Mouse (Mus musculus) testis, postnatal 10 days (tissue): Measurements from ENCODE around the gene Agfg2.

Experiments
- DNase-seq: peaks from one replicate; pipeline ENCODE4 v3.0.0; 2021; ENCODE audit warnings: low spot score

Agfg2 gene

DNA sequence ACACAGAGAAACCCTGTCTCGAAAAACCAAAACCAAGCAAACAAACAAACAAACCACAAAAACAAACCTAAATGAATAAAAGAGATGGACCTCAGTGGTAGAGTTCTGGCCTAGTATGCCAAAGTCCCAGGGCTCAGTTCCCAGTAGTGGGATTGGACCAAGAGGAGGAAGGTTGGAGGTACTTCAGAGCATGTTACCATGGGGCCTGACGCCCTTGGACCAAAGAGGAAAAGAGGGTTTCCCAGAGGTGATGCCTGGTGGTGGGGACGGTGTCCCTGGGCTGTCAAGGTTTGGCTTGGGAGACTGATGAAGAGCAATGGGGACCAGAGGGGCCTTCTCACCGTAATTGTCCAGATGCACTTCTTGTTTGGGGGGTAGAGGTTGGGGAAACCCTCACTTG lies 74.5 kb downstream of the Agfg2 start:
- no peak for DNase-seq

GRCm38 (mm10) chr5:137609292-137609691 lies 75.2 kb downstream of the Agfg2 start:
- DNase-seq: no peak

DNA sequence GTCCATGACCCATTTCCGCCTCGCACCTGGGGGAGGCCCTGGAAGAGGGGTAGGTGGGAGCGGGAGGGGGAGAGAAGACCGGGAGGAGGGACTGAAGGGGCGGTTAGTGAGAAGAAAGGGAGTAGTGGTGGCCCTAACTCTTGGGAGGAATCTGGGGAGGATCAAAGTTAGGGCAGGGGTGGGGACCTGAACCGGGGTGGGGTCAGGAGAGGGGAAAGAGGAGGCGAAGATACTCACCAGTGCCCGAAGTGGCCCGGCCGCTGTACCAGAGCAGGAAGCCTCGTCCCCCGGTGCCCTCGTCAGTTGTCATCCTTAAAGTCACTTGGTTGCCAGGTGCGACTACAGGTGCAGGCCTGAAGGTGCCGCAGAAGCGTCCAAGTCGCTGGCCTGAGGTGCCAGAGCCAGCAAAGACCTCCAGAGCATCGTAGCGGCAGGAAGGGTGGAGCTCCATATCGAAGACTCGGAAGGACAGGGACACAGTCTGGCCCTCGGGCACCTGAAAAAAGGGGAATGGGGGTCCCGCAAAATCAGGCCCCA lies 75.8 kb downstream of the Agfg2 start:
- DNase-seq: no peak

- DNase-seq: no peak
Measured at GRCm38 (mm10) chr5:137607860-137608653, 76.5 kb downstream of the Agfg2 start.

- DNase-seq: no peak
Measured at GRCm38 (mm10) chr5:137601365-137601729, 83.2 kb downstream of the Agfg2 start.

DNA sequence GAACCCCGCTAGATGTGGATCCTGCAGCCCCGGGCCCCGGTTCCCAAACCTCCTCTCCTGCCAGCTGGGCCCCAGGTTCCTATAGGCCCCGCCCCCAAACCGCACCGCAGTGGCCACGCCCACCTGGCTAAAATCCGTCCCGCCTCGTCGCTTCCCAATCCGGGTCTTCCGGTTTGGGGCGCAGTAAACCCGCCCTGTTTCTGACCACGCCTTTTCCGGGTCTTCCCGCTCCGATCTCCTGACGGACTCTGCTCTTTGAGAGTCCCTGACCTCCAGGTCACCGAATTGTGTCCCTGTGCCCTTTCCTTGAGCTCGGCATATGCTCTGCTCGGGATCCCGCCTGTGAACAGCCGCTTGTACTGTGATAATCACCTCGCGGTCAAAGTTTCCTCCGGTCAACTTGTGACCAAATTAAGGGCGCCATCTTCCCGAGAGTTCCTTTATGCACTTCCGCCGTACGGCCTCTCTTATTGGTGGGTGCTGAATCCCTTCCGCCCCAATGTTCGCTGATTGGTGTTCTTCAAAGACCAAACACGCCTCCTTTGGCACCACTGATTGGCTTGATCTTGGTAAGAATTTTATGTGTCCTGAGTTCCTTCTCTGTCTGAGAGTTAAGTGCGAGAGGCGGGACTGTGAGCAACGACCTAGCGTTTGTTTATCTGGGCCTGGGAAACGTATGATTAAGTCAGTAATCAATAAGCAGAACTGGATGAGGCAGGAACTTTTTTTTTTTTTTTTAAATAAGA lies 83.7 kb downstream of the Agfg2 start, which contains the start of gene Mospd3:
Mospd3 (minus strand) TSS at position 440 of the 746 bp plus-strand sequence.
- DNase-seq: peak; percentile 98
